Mouse (Mus musculus) small intestine, adult 2 months (tissue): Measurements from ENCODE around the gene Szt2. TPM values are rescaled to one million over a fixed set of nuclear protein-coding genes. Genes with fewer than 3 reads are reported as not detected.

Experiments used
- H3K27ac ChIP-seq: fragments of 200-500 bp; 2 replicates; pipeline ENCODE4 v1.5.1; 2012; ENCODE audit warnings: low read depth, low read length, control low read depth, inconsistent platforms; ENCODE audit not compliant: insufficient read depth
- H3K27me3 ChIP-seq: fragments of 200-500 bp; 2 replicates; pipeline ENCODE4 v1.6.1; 2012; ENCODE audit warnings: mild to moderate bottlenecking, moderate library complexity, low read length, inconsistent platforms; ENCODE audit not compliant: control insufficient read depth, insufficient read depth
- H3K36me3 ChIP-seq: fragments of 200-500 bp; 2 replicates; pipeline ENCODE4 v1.6.1; 2012; ENCODE audit warnings: mild to moderate bottlenecking, low read length, control low read depth, inconsistent platforms; ENCODE audit not compliant: control insufficient read depth, insufficient read depth
- H3K4me1 ChIP-seq: fragments of 200-500 bp; 2 replicates; pipeline ENCODE4 v1.6.1; 2012; ENCODE audit warnings: low read length, inconsistent platforms, mixed read lengths; ENCODE audit not compliant: control insufficient read depth, insufficient read depth, insufficient read length
- H3K4me3 ChIP-seq: fragments of 200-500 bp; 2 replicates; pipeline ENCODE4 v1.5.1; 2012; ENCODE audit warnings: low read depth, mild to moderate bottlenecking, control low read depth, inconsistent platforms, low read length, moderate library complexity
- CTCF ChIP-seq: fragments of 200-500 bp; IDR thresholded peaks from 2 replicates; pipeline ENCODE4 v1.5.1; 2012; ENCODE audit warnings: low read depth, mild to moderate bottlenecking, control low read depth, inconsistent platforms, low read length, moderate library complexity, mixed read lengths; ENCODE audit not compliant: insufficient replicate concordance, insufficient read length; ENCODE audit errors: extremely low read depth
- POLR2A ChIP-seq: fragments of 200-500 bp; IDR thresholded peaks from 2 replicates; pipeline ENCODE4 v1.6.1; 2012; ENCODE audit warnings: low read depth, mild to moderate bottlenecking, control low read depth, inconsistent platforms, low read length, moderate library complexity
- WGBS: fragments of 180-500 bp; shearing (Covaris S2); methylation state at CpG from one replicate; pipeline ENCODE4 v1.1.7; 2018; 5-methylcytosine and 5-hydroxymethylcytosine counted together
- polyA plus RNA-seq: library from polyadenylated mRNA; depleted of rRNA; stranded (reverse); fragments of >200 nt; gene quantifications from 2 replicates; pipeline ENCODE4 v1.2.3, GENCODE M21; 2012

Szt2 gene
- polyA plus RNA-seq, 1 experiment = 35.1 TPM

DNA sequence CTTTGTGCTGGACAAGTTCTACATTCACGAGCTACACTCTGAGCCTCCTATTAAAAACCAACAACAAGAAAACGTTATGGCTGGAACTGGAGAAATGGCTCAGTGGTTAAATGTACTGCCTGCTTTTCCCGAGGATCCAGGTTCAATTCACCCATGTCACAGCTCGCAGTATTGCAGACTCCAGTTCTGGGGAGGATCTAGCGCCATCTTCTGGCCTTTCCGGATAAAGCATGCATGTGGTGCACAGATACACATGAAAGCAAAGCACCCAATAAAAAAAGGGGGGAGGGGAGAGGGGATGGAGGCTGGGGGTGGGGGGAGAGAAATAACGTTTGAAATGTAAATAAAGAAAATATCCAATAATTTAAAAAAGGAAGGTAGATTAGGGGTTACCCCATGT is 72.4 kb downstream of the Szt2 start:
- 13% methylated on average over 7 of the region's 7 CpGs for WGBS
- TF ChIP-seq POLR2A (no peak), CTCF (peak; percentile 72; the same call in 1 of the 2 replicates)

DNA sequence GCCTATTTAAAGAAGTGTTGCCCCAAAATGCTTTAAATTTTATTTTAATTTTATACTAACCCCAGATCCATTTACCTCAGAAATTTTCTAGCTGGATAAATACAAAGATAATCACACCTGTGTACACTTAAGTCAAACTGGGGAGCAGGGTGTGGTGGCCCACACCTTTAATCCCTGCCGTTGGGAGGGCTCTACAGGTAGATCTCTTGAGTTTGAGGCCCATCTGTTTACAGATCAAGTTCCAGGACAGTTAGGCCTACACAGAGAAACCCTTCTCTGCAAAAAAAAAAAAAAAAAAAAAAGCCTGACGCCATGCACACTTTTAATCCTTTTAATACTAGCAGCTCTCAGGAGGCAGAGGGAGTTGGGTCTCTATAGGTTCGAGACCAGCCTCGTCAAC is 73.1 kb downstream of the Szt2 start:
- Histone ChIP-seq H3K36me3 (no peaks in the 10 kb centered on the region), H3K4me3 (no peak overlapping the region), H3K4me1 (peaks cover 4% of the 10 kb centered on the region; the same call in 1 of the 2 replicates), H3K27me3 (no peaks in the 10 kb centered on the region), H3K27ac (no peak overlapping the region)
- TF ChIP-seq CTCF = no peak
- no peak for TF ChIP-seq POLR2A
- WGBS = 52% methylated on average over 4 of the region's 4 CpGs

More for the DNA sequence above, 72.4 kb downstream of the Szt2 start:
- Histone ChIP-seq H3K4me1 (peaks cover 4% of the 10 kb centered on the region; the same call in 1 of the 2 replicates), H3K36me3 (no peaks in the 10 kb centered on the region), H3K4me3 (no peak overlapping the region), H3K27ac (no peak overlapping the region), H3K27me3 (no peaks in the 10 kb centered on the region)

DNA sequence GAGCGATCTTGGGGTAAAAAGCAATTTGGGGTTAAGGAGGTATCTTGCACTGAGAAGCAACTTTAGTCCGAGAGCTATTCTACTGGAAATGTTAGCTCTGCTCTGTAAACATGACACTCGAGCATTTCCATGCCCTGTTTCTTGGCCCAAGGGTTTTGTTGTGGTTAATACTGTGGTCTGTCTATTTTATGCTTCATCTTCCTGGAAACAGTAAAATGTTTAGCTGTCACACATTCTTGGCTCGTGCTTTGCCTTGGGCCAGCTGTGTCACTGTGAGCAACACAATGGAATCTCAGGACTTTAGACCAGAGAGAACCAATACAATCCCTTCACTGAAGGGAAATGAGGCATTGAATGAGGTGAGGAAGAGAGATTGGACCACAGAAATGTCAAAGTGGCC is 77.3 kb downstream of the Szt2 start:
- H3K4me3 ChIP-seq = no peak overlapping the region
- no peaks in the 10 kb centered on the region for H3K27me3 ChIP-seq
- TF ChIP-seq CTCF = no peak
- no peak for TF ChIP-seq POLR2A
- H3K27ac ChIP-seq = no peak overlapping the region
- no peaks in the 10 kb centered on the region for H3K36me3 ChIP-seq
- peaks cover under 1% of the 10 kb centered on the region; the same call in 1 of the 2 replicates for H3K4me1 ChIP-seq
- 38% methylated on average over 4 of the region's 4 CpGs for WGBS

DNA sequence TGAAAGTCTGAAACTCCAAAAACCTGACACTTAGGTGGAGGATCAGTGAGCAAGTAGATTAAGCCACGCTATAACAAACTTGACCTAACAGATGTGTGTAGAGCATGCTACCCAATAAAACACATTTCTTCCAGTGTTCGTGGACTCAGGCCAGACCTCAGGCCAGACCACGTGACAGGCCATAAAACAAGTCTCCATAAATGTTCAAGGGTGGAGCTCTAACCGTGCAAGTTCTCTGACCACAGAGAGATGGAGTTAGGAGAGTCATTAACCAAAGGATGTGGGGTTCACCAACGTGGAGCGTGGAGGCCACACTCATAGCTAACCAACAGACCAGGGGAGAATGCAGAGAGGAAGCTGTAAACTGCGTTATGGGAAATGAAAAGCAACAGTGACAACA is 82.6 kb downstream of the Szt2 start:
- TF ChIP-seq POLR2A (no peak), CTCF (no peak)
- no peaks in the 10 kb centered on the region for H3K27me3 ChIP-seq
- WGBS = 9% methylated on average over 7 of the region's 7 CpGs
- peaks cover 3% of the 10 kb centered on the region; the same call in 1 of the 2 replicates for H3K4me1 ChIP-seq
- no peak overlapping the region for H3K4me3 ChIP-seq
- no peak overlapping the region for H3K27ac ChIP-seq
- H3K36me3 ChIP-seq = no peaks in the 10 kb centered on the region

GRCm38 (mm10) chr4:118320636-118321035 is 88.4 kb downstream of the Szt2 start:
- 90% methylated on average over 2 of the region's 2 CpGs for WGBS
- Histone ChIP-seq H3K4me1 (no peaks in the 10 kb centered on the region; the same call in 1 of the 2 replicates), H3K4me3 (no peak overlapping the region), H3K36me3 (no peaks in the 10 kb centered on the region), H3K27ac (no peak overlapping the region), H3K27me3 (no peaks in the 10 kb centered on the region)
- no peak for TF ChIP-seq CTCF
- TF ChIP-seq POLR2A = no peak

- no peak for TF ChIP-seq CTCF
- TF ChIP-seq POLR2A = no peak
- H3K27ac ChIP-seq = no peak overlapping the region
- no peak overlapping the region for H3K4me3 ChIP-seq
- no peaks in the 10 kb centered on the region for H3K27me3 ChIP-seq
- WGBS = 40% methylated on average over 8 of the region's 8 CpGs
- H3K36me3 ChIP-seq = no peaks in the 10 kb centered on the region
- no peaks in the 10 kb centered on the region; the same call in 1 of the 2 replicates for H3K4me1 ChIP-seq
Measured at GRCm38 (mm10) chr4:118319706-118320344, 89.2 kb downstream of the Szt2 start.

DNA sequence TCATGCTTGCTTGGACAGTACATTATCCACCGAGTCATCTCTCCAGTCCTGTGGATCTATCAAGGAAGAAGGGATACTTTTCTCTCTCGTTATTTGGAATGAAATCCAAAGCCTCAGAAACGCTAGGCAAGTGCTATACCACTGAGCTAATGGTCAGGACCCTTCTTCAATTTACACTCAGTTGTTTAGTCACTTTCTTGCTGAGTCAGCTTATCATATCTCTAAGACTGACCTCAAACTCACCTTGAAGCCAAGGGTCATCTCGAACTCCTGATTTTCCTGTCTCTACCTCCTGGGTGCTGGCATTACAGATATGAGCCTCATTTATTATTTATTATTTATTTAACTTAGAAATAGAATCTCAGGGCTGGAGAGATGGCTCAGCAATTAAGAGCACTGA is 92.4 kb downstream of the Szt2 start:
- 87% methylated on average over 4 of the region's 4 CpGs for WGBS
- TF ChIP-seq CTCF (no peak), POLR2A (no peak)
- no peak overlapping the region for H3K4me3 ChIP-seq

More for the DNA sequence above, 92.4 kb downstream of the Szt2 start:
- H3K27me3 ChIP-seq = no peaks in the 10 kb centered on the region
- H3K27ac ChIP-seq = no peak overlapping the region
- H3K4me1 ChIP-seq = no peaks in the 10 kb centered on the region; the same call in 1 of the 2 replicates
- H3K36me3 ChIP-seq = no peaks in the 10 kb centered on the region
